Mouse (Mus musculus) olfactory bulb, adult 2 months (tissue): ENCODE measurements around the gene Bves. TPM values are rescaled to one million over a fixed set of nuclear protein-coding genes. Genes with fewer than 3 reads are reported as not detected.
"Not testable (repeated sequence)": the region's sequence is repeated elsewhere in the genome, so short reads cannot be mapped to it uniquely, and the experiment has no call there.

Experiments
- H3K27ac ChIP-seq: fragments of 200-500 bp; 2 replicates; pipeline ENCODE4 v1.5.1; 2012; ENCODE audit warnings: low read depth, low read length; ENCODE audit not compliant: insufficient read depth
- H3K4me1 ChIP-seq: fragments of 200-500 bp; 2 replicates; pipeline ENCODE4 v1.6.1; 2012; ENCODE audit warnings: low read length; ENCODE audit not compliant: control insufficient read depth, insufficient read depth
- H3K4me3 ChIP-seq: fragments of 200-500 bp; 2 replicates; pipeline ENCODE4 v1.5.1; 2012; ENCODE audit warnings: mild to moderate bottlenecking, low read depth, low read length, moderate library complexity; ENCODE audit not compliant: insufficient read depth
- CTCF ChIP-seq: fragments of 200-500 bp; IDR thresholded peaks from 2 replicates; pipeline ENCODE4 v1.5.1; 2012; ENCODE audit warnings: low read depth, mild to moderate bottlenecking, low read length, moderate library complexity; ENCODE audit not compliant: insufficient read depth
- POLR2A ChIP-seq: fragments of 200-500 bp; IDR thresholded peaks from 2 replicates; pipeline ENCODE4 v1.6.1; 2012; ENCODE audit warnings: mild to moderate bottlenecking, low read depth, low read length, moderate library complexity; ENCODE audit not compliant: insufficient read depth
- WGBS: fragments of 180-500 bp; shearing (Covaris S2); methylation state at CpG from one replicate; pipeline ENCODE4 v1.1.7; 2018; 5-methylcytosine and 5-hydroxymethylcytosine counted together
- polyA plus RNA-seq: library from polyadenylated mRNA; stranded (reverse); fragments of >200 nt; gene quantifications from 2 replicates; pipeline ENCODE4 v1.2.4, GENCODE M21; 2012; ENCODE audit warnings: low replicate concordance; ENCODE audit not compliant: missing spikeins, insufficient read depth, insufficient read length

The Bves gene
- polyA plus RNA-seq, 1 experiment, result not detected

DNA sequence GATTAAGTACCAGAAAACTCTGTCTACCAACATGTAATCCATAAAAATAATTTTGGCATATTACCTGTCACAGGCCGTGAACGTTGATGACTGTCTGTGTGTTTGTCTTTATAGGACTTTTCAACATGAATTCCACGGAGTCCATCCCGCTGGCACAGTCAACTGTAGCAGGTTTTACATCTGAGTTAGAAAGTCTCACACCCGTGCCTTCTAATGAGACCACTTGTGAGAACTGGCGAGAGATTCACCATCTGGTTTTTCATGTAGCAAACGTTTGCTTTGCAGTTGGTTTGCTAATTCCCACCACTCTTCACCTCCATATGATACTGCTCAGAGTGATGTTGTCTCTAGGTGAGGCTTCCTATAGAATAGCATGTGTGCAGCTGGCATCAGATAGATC lies 3.5 kb downstream of the Bves start:
- TF ChIP-seq CTCF, result no peak
- TF ChIP-seq POLR2A, result no peak
- no peak overlapping the region for H3K27ac ChIP-seq
- H3K4me1 ChIP-seq, result no peaks in the 10 kb centered on the region
- H3K4me3 ChIP-seq, result no peak overlapping the region
- WGBS, result 87% methylated on average over 7 of the region's 7 CpGs

DNA sequence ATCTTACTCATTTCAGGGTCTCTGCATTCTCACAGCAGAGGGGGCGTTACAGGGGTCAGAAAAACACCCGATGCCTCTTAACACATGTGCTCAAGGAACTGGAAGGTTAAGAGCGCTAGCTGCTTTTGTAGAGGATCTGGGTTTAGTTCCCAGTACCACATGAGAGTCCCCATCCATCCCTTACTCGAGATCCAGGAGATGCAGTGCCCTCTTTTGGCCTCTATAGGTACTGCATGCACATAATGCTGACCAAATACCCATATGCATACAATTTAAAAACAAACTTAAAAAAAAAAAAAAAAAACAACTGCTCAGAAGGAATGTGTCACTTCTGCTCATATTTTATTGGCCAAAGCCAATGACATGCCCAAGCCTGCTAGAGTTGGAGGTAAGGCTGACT lies 8.8 kb downstream of the Bves start:
- no peak overlapping the region for H3K27ac ChIP-seq
- no peak for TF ChIP-seq POLR2A
- no peak for TF ChIP-seq CTCF
- no peaks in the 10 kb centered on the region for H3K4me1 ChIP-seq
- H3K4me3 ChIP-seq, result no peak overlapping the region
- 85% methylated on average over 4 of the region's 4 CpGs for WGBS

DNA sequence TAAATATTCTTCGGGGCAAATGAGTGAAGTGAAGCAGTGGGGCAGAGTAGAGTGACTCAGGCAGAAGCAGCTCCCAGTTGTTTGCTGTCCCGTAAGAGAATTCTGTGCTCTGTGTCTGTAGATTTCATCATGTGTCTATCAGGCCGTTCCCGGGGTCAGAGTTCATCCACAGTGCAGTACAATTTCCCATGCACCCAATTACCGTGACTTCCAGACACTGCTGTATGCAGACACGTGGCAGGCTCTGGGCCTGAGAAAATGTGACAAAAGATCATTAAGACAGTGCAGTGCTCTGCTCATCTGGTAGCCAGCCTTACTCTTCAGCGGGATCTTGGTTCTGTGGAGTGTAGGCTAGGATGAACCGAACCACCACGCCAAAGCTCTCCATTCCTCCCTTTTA lies 9.6 kb downstream of the Bves start:
- no peak overlapping the region for H3K27ac ChIP-seq
- WGBS, result 91% methylated on average over 9 of the region's 9 CpGs
- H3K4me3 ChIP-seq, result no peak overlapping the region
- no peaks in the 10 kb centered on the region for H3K4me1 ChIP-seq
- TF ChIP-seq POLR2A (no peak), CTCF (no peak)

DNA sequence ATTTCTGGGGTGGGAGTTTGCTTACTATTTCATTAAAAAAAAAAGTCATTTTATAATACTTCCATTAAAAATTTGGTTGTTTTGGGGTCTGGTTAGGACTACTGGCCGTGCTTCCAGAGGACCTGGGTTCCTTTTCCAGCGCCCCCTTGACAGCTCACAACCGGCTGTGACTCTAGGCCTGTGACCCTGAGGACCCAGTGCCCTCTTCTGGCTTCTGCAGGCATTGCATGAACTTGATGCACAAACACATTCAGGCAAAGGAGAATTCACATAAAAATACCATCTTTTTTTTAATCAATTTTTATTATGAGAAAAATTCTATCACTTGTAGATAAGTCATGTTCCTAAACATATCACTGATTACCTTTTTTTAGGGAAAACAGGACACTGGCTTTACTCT lies 12.6 kb downstream of the Bves start:
- H3K27ac ChIP-seq, H3K4me1 ChIP-seq, H3K4me3 ChIP-seq: not testable (repeated sequence)
- 85% methylated on average over 3 of the region's 3 CpGs for WGBS

DNA sequence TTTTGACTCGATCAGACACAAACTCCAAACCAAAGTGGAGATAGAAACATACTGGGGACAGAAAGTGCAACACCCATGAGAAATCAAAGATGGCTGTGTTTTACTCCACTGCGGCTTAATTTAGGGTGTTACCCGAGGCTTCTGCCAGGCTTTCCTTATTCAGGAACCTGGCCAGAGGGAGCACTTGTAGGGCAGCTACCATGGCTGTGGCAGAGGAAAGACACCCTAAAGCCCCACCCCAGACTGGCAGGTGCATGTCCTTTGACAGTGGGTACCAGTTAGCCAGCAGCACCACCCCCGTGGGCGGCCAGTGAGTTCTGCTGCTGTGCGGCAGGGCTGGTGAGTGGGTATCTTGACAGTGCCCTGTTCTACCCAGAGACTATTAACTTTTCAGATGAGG lies 20.5 kb downstream of the Bves start:
- H3K4me1 ChIP-seq, result no peaks in the 10 kb centered on the region
- TF ChIP-seq POLR2A, result no peak
- no peak for TF ChIP-seq CTCF
- no peak overlapping the region for H3K4me3 ChIP-seq
- 92% methylated on average over 6 of the region's 6 CpGs for WGBS
- no peak overlapping the region for H3K27ac ChIP-seq

DNA sequence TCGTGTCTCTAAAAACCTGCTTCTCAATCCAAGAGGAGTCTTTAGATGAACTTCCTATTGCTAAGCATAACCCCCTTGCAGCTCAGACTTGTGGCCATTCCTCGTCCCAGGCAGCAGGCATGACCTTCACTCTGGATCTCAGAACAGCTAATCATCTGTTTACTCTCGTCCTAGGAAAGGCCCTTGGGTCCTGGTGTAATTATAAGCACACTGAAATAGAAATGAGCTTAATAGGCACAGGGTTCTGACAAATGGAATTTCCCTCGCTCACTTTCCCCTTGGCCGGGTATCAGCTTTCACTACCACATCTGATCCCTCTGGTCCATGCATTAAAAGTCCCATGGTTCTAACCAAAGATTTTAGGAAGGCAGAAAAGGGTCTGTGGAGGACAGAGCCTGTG lies 27.8 kb downstream of the Bves start:
- Histone ChIP-seq H3K4me1 (no peaks in the 10 kb centered on the region), H3K4me3 (no peak overlapping the region), H3K27ac (no peak overlapping the region)
- no peak for TF ChIP-seq CTCF
- no peak for TF ChIP-seq POLR2A
- WGBS, result 65% methylated on average over 5 of the region's 5 CpGs

DNA sequence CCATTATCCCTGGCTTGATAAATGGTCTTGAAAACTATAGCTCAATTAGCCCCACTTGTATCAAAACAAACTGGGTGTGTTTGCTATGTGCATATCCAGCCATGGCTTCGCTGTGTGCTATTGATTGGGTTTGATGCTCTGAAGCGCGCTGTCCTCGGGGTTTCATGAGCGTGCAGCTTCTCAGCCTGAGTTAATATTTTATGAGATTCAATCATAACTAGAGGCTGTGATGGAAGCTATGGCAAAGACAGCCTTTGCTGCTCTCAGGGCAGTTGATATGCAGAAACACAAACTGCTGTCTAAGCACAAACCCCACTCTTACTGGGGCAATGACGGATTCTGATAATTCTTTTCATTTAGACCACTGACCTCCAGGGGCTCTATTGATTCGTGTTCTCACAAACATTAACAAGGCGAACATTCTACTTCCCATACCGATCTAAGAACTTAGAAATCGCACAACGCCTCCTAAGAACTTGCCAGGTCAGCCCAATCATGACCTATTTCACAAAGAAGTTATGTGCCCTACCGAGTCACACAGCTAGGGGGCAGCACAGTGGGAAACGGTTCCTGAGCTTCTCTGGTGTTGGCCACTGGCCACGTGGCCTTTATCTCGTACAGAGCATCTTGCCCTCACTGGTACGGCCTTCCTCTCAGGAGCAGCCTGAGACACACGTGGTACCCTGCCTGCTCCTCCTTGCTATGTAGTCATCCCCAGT lies 31.6 kb downstream of the Bves start:
- no peaks in the 10 kb centered on the region for H3K4me1 ChIP-seq
- H3K4me3 ChIP-seq, result no peak overlapping the region
- 90% methylated on average over 17 of the region's 17 CpGs for WGBS
- TF ChIP-seq POLR2A, result no peak
- no peak for TF ChIP-seq CTCF
- H3K27ac ChIP-seq, result no peak overlapping the region

DNA sequence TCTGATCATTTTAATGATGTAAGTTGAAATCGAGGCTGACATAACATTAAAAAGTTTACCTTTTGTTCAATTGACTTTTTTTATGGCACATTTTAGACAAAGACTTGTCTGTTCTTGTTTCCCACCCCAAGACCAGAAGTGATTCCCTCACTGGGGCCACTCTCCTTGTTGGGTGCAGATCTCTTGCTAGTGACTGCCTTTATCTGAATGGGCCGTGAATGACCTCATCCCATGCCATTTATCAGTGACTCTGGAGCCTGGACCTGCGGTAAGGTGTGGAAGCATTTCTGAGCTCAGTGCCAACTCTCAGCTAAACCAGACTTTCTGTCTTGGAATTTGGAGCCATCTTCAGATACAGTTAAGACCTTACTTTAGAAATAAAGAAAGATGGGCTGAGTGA lies 34.1 kb downstream of the Bves start:
- no peak overlapping the region for H3K27ac ChIP-seq
- no peaks in the 10 kb centered on the region for H3K4me1 ChIP-seq
- WGBS, result 83% methylated on average over 3 of the region's 3 CpGs
- TF ChIP-seq CTCF, result no peak
- TF ChIP-seq POLR2A, result no peak
- H3K4me3 ChIP-seq, result no peak overlapping the region

DNA sequence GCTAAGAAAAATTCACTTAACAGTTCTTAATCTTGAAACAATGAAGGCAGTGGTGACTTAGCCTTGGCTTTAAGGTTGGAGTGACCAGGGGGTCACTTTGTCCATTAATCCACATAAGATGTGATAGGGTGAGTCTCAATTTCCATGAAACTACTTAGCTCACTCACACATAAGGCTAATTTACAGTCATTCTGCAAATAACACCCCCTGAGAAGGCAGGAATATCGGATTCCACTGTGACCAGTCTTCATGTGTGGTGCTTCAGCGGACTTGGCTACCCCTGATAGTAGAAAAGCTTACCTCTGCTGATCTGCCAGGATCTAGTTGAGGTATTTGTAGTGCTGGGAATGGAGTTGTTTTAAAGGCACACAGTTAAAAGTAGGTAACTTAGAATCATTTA lies 35.0 kb downstream of the Bves start:
- no peak for TF ChIP-seq CTCF
- no peak for TF ChIP-seq POLR2A
- no peak overlapping the region for H3K27ac ChIP-seq
- H3K4me1 ChIP-seq, result no peaks in the 10 kb centered on the region
- WGBS, result 95% methylated on average over 2 of the region's 2 CpGs
- no peak overlapping the region for H3K4me3 ChIP-seq

DNA sequence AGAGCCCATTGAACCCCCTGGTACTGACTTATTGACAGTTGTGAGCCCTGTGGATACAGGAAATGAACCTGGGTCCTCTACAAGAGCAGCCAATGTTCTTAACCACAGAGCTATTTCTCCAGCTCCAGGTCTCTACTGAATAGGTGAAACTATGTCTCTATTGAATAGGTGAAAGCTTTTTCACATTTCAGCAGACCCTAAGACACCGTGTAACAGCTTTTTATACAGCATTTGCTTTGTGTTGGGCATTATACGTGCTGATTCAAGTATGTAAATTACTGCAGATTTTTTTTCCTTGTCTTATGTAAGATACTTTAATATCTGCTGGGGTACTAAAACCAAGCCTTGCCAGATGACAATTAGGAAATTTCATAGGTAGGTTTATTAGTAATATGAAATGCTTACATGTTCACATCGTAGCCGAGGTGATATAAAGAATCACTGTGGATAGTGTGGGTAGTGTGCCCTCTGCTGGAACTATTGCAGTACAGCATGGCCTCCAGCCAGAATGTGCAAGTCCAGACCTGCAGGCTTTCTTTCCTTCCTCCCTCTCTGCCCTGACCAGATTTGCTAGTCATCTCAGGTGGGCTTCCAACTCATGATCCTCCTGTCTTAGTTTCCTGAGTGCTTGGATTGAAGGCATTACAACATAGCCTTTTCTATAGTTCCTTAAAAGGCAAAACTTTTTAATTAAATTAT lies 37.6 kb downstream of the Bves start:
- no peak overlapping the region for H3K27ac ChIP-seq

More for the DNA sequence above, 37.6 kb downstream of the Bves start:
- TF ChIP-seq POLR2A, result no peak
- TF ChIP-seq CTCF, result 0 out of 2 replicates have a peak, but pooled peaks have one; percentile 25
- Histone ChIP-seq H3K4me1 (no peaks in the 10 kb centered on the region), H3K4me3 (no peak overlapping the region)
- 21% methylated on average over 4 of the region's 4 CpGs for whole genome bisulfite sequencing
